Mouse (Mus musculus): Measurements from ENCODE around the gene Trp53i11.

DNA sequence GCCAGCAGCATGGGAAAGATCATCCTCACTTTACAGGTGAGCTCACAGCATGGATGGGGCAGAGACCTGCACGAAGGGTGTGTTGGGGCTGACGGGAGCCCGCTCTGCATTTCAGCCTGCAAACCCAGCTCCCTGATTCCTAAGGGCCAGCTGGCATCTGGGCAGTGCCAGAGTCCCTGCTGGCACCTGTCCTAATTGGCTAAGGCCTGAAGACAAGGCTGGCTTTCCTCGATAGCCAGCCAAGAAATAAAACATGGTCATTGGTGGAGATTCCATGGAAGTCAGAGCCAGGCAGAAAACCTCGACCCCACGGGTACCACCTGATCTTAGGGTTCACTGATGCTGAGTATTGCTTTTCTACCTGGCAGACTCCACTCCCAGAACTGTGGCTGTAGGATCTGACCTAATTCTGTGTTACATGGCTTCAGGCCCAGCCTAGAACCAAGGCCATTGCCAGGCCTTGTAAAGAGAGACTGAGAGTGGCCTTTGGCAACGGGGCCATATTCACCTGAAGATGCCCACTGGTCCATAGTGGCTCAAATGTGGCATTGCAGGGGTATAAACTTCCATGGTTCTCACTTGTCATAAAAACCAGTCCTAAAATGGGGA lies 34.4 kb upstream of the Trp53i11 start:
- TF ChIP-seq CTCF (IDR thresholded peaks at IDR 0.05; ENCODE audit: borderline replicate concordance, insufficient read depth, low read depth, low read length) (no peak), POLR2A (IDR thresholded peaks at IDR 0.05; ENCODE audit: borderline replicate concordance, insufficient read depth, low read length) (peak; percentile 23; the same call in 1 of the 2 replicates)

All from cerebellum, adult 2 months (tissue).